Mouse (Mus musculus): ENCODE results near the gene Gm21258. TPM values are rescaled to one million over a fixed set of nuclear protein-coding genes. Genes with fewer than 3 reads are reported as not detected.

Gene Gm21258
- polyA plus RNA-seq (2021; fragmentation: Nextera tagmentation) = not detected in 2 replicates
- long read RNA-seq, experiment 1 = 0 reads
- long read RNA-seq, experiment 2 = 0 reads

DNA sequence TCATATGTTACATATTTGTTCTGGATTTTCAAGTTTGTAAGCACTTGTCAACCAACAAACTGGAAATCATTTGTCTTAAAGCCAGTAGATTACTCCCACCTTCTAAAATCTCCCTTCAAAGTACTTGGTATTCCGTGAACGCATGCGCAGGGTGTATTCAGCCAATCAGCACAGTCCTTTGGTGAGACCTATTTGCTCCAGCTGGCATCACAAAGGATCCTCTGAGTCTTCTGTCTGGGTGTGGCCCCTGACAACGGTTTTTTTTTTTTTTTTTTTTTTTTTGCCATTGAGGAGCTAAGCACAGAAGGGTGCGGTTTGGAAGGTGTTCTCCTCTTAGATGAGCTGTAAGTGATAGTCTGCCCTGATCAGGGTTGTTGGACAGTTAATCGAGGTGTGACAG lies at the start of gene Gm21258:
Gene Gm21258, plus strand, starts transcription at position 301 of the 400 bp plus-strand sequence.

Measured in layer of hippocampus, adult 6 months (tissue).